Mouse (Mus musculus): ENCODE measurements around the gene Atxn1.

Atxn1 gene

GRCm38 (mm10) chr13:45683991-45684390 lies 280.8 kb downstream of the Atxn1 start:
- DNase-seq (ENCODE audit: low read depth, low spot score): peak; percentile 10

- no peak for DNase-seq (ENCODE audit: low read depth, low spot score)
These were observed 283.6 kb downstream of the Atxn1 start for GRCm38 (mm10) chr13:45681196-45681595.

GRCm38 (mm10) chr13:45680651-45681050 lies 284.2 kb downstream of the Atxn1 start:
- DNase-seq (ENCODE audit: low read depth, low spot score): no peak

GRCm38 (mm10) chr13:45679096-45679495 lies 285.7 kb downstream of the Atxn1 start:
- DNase-seq (ENCODE audit: low read depth, low spot score): no peak

DNA sequence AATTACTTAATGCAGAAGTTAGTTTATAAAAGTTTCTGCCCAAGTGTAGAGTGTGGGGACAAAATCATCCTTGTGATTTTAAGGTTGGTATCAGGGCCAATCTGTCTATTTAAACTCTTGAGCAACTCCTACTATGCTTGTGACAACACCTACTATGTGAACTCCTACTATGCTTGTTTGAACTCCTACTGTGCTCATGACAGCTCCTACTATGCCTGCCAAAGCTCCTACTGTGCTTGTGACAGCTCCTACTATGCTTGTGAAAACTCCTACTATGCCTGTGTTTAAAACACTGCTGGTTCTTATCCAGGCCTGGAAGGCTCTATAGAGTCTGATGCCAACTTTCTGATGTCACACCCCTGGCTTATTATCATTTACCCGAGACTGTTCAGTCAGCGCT lies 292.2 kb downstream of the Atxn1 start:
- no peak for DNase-seq (ENCODE audit: low read depth, low spot score)

- DNase-seq (ENCODE audit: low read depth, low spot score): no peak
These were observed 294.8 kb downstream of the Atxn1 start for GRCm38 (mm10) chr13:45669969-45670368.

DNA sequence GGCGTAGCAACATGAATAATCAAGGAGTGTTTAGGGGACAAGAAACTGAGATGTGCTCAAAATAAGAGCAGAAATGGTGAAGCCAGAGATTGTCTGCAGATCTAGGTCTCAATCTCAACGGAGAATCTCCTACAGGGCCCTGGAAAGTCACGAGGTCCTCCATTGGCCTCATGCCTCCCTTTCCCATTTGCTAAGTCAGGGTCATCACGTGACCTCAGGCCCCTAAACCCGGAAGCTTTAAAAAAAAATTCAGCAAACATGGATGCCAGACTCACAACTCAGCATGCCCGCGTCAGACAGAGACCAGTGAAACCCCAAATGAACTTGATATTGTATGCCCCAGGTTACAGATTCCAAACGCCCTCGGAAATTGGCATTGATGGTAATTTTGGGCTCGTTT lies 302.0 kb downstream of the Atxn1 start:
- no peak for DNase-seq (ENCODE audit: low read depth, low spot score)

DNA sequence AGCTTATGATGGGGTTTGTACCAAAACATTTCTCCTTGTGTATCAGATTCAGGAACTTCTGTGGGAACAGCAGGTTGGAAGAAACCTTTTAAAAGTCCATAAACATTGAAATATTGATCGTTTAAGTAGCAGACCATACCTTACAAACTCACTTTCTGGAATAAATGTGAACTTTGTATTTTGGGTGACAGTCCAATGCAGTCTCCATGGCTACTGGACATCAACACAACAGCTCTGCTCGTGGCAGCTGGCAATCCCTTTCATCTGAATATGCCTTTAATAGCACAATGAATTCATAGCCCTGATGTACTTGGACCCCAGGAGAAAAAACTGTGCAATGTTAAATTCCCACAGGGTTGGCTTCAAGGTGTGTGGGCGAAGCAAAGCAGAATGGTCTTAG lies 302.6 kb downstream of the Atxn1 start:
- DNase-seq (ENCODE audit: low read depth, low spot score): no peak

DNA sequence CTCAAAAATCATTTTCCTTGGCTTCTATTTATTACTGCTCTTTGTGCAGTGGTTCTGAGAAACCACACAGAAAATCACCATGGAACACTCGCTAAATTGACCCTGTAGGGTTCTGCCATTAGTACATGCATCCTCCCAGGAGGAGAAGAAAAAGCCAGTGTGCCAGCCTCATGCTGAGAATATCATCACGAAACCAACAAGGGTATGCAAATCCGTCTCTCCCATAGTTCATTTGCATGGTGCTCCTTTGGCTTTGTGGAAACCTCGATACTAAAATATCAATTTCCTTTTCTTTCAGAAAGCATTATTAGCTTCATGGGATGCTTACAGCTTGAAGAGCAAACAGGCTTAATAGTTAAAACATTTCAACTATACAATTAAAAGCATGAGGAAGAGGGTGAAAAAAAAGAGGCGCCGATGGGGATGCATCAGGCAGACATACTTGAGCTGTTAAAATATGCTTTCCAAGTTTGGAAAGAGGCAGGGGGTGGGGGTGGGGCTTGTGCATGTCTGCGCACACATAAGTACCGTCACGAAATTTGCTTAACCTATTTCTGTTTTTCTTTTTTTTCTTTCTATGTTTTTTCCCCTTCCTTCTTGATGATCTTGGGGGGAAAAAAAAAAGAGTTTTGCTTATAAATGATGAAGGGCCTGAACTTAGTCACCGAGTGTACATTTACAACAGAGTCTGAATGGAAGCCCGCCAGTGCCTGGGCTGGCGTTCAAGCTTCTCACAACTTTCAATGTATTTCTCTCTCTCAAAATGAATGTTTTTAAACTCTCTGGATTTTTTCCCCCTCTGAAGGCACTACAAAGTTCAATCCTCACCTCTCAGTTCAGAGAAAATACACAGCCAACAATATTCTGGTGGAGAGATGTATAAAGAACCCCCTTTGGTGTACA lies 303.3 kb downstream of the Atxn1 start:
- DNase-seq (ENCODE audit: low read depth, low spot score): no peak

- DNase-seq (ENCODE audit: low read depth, low spot score): no peak
These were observed 305.0 kb downstream of the Atxn1 start for GRCm38 (mm10) chr13:45659813-45660212.

DNA sequence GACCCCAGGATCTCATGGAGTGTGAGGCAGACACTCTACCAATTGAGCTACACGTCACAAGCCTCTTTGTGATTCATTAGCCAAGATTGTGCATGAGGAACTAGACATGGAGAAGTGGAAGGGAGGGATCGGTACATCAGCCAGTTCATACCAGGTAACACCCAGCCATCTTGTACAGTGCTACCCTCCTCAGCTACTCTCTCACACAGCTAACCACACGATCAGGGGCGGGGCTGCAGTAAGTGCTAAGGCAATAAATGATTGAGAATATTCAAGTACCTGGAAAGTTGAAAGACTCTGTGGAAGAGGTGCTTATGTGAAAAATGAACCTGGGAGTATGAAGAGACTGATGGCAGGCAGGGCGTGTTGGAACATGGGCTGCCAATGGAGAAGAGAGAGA lies 306.5 kb downstream of the Atxn1 start:
- DNase-seq (ENCODE audit: low read depth, low spot score): no peak

- DNase-seq (ENCODE audit: low read depth, low spot score): no peak
These were observed 307.6 kb downstream of the Atxn1 start for GRCm38 (mm10) chr13:45657176-45657575.

- no peak for DNase-seq (ENCODE audit: low read depth, low spot score)
These were observed 313.1 kb downstream of the Atxn1 start for GRCm38 (mm10) chr13:45651652-45652241.

DNA sequence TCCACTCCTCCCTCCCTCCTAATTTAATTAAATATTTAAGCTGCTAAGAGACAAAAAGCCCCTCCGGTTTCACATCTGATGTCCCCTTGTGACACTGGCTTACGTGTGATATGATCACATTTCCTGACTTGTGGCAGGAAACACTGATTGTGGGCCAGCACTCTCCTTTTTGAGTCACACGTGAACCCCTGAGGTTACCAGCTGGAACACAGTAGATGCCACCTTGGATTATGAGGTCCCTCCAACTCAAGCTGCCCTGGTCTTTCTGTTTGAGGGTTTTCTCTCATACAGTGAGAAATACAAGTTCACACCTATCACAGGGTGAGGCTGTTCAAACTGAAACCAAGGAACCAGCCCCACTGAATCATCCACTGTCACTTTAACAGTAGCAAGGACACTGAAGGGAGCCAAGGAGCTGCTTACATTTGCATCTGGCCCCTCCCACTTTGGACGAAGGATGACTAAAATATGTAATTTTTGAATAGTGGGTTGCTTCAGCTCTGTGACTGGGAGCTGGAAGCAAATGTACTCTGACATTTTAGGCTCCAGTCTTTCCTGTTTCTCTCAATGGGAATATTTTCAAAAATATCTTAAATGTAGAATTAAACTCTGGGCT lies 315.5 kb downstream of the Atxn1 start:
- DNase-seq (ENCODE audit: low read depth, low spot score): no peak

GRCm38 (mm10) chr13:45643780-45644395 lies 320.9 kb downstream of the Atxn1 start:
- DNase-seq (ENCODE audit: low read depth, low spot score): no peak

DNA sequence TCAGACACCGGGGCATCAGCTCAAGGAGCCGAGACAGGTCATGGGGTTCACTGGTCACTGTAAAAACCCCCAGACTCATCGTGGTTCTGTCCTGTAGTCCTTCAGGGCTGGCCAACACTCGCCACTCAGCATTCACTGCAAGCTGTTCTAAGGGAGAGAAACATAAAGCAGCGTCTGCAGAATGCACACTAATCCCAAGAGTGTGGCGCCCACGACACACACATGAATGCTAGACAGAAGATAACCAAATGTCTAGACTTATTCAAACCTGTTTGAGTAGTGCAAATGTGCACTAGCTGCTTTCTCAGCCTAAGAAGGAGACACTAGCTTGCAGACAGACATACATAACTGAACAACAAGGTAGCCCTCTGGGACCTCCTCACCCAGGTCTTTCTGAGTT lies 321.9 kb downstream of the Atxn1 start:
- no peak for DNase-seq (ENCODE audit: low read depth, low spot score)

DNA sequence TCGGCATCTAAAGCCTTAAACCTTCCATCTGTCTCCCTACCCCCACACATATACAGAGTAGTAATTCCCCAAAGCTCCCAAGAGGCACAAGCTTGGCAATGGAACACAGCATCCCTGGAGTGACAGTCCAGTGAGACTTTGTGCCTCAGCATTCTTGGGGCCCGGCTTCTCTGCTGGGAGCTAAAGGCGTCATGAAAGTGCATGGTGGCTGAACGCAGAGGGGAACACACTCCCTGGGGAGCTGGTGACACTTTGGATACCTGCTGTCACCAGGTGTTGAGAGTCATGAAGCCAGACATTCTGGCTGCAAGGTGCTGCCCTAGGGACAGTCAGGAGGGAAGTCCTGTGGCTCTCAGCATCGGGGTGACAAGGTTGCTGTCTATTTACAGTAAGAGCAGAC lies 324.4 kb downstream of the Atxn1 start:
- no peak for DNase-seq (ENCODE audit: low read depth, low spot score)

DNA sequence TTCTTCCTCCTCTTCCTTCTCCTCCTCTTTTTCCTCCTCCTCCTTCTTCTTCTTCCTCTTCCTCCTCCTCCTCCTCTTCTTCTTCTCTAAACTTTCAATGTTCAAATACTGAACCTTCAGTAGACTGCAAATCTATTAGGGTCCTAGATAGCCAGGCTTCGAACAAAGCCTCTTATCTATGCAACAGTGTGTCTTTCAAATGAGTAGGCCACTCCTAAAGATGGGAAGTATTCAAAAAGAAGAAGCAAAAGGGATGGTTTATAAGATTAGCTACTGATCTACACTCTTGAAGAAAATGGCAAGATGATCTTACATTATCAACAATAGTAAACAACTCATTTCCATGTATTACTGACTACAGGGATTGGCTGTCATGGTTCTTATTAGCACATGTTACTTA lies 326.5 kb downstream of the Atxn1 start:
- no peak for DNase-seq (ENCODE audit: low read depth, low spot score)

DNA sequence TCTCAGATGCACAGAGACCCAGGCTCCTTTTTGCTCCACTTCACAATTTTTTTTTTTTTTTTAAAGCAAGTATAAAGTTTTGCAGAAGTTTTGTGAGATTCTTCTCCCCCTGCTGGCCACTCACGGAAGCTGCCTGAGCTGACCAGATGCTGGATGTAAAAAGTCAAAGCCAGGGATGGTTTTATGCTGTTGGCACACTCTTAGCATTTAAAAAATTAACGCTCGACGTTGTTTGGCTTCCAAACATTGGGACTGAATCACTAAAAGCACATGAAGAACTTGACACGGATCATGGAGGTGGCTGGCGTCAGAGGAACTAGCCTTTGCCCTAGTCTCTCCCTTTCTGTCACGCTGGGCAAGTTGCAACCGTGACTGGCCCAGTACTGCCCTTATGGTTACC lies 327.5 kb downstream of the Atxn1 start:
- DNase-seq (ENCODE audit: low read depth, low spot score): peak; percentile 25

DNA sequence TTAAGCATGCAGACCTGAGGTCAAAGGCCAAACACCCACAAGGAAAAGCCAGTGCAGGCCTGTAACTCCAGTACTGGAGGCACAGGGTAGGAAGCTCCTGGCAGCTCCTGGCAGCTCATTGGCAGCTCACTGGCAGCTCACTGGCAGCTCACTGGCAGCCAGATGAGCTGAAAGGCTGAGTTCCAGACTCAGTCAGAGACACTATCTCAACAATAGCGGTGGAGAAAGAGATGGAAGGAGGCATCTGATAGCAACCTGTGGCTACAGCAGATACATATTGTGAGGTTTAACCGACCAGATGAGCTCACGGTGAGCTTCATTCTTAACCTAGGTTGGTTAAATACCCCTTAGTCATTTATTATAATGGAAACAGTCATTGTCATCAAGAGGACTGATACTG lies 328.4 kb downstream of the Atxn1 start:
- DNase-seq (ENCODE audit: low read depth, low spot score): no peak

- no peak for DNase-seq (ENCODE audit: low read depth, low spot score)
These were observed 330.9 kb downstream of the Atxn1 start for GRCm38 (mm10) chr13:45633918-45634317.

DNA sequence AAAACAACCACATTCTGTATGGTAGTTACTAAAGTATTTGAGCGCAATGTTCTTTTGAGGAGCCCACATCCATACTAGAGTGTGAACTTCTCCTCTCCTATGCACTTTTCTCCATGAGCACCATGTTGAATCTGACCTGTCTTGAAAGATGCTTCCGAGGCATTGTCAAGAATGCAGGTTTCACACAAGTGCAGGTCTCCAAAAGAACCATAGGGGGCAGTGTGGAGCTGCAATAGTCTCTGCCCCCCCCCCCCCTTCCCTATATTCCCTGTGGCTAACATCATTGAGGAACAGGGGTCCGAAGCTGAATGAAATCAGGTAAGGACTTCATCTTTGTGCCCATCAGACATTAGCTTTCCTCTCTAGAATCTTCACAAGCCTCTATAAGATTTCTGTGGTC lies 332.7 kb downstream of the Atxn1 start:
- no peak for DNase-seq (ENCODE audit: low read depth, low spot score)
